Comparison of ENCODE assay signal across 23 mouse cellular contexts in genomic region chr10:110061166-110061565, GRCm38 (mm10).
"Had no signal": no experiment of that assay in that cellular context is flagged by ENCODE, and none has a peak within 500 bp of the region (broad histone marks: within the 10 kb centered on the region; RNA-seq: fewer than 3 reads in every experiment).

No protein-coding gene starts in this region.

- DNase-seq: forebrain, postnatal 0 days; gastrocnemius, postnatal 14 days; gastrocnemius, postnatal 36 days; heart, adult 11 months; heart, adult 2 months; kidney, adult 11 months; kidney, adult 2 months; kidney, postnatal 10 days; kidney, postnatal 36 days; layer of hippocampus, adult 9-11 months; layer of hippocampus, postnatal 36 days; left cerebral cortex, postnatal 4 days had no signal

- H3K27me3 ChIP-seq: heart, embryonic 13.5 days; hindbrain, embryonic 13.5 days; hindbrain, embryonic 15.5 days; kidney, embryonic 15.5 days; limb, embryonic 13.5 days; limb, embryonic 15.5 days; liver, embryonic 12.5 days had no signal

- H3K9me3 ChIP-seq: heart, embryonic 13.5 days; hindbrain, embryonic 13.5 days; hindbrain, embryonic 15.5 days; kidney, embryonic 15.5 days; limb, embryonic 13.5 days; limb, embryonic 15.5 days; liver, embryonic 12.5 days had no signal

- H3K9ac ChIP-seq: forebrain, postnatal 0 days; heart, embryonic 13.5 days; hindbrain, embryonic 13.5 days; hindbrain, embryonic 15.5 days; kidney, embryonic 15.5 days; limb, embryonic 13.5 days; limb, embryonic 15.5 days; liver, embryonic 12.5 days; liver, embryonic 14.5 days had no signal

- H3K4me1 ChIP-seq: hindbrain, embryonic 15.5 days; kidney, embryonic 15.5 days; limb, embryonic 15.5 days; liver, embryonic 12.5 days had no signal

- H3K27ac ChIP-seq: heart, adult 2 months; heart, embryonic 13.5 days; hindbrain, embryonic 13.5 days; hindbrain, embryonic 15.5 days; hindbrain, postnatal 0 days; kidney, embryonic 15.5 days; limb, embryonic 13.5 days; limb, embryonic 15.5 days; liver, embryonic 12.5 days; liver, embryonic 14.5 days had no signal

- H3K4me3 ChIP-seq: heart, adult 2 months; heart, embryonic 13.5 days; hindbrain, embryonic 13.5 days; hindbrain, embryonic 15.5 days; kidney, embryonic 15.5 days; limb, embryonic 13.5 days; limb, embryonic 15.5 days; liver, embryonic 12.5 days had no signal

- H3K36me3 ChIP-seq: heart, embryonic 13.5 days; hindbrain, embryonic 13.5 days; hindbrain, embryonic 15.5 days; kidney, embryonic 15.5 days; limb, embryonic 13.5 days; limb, embryonic 15.5 days; liver, embryonic 12.5 days had no signal

- ATAC-seq: forebrain, postnatal 0 days; hindbrain, postnatal 0 days; intestine, embryonic 16.5 days; liver, embryonic 12.5 days had no signal

- H3K4me2 ChIP-seq: heart, embryonic 11.5 days; heart, embryonic 13.5 days; hindbrain, embryonic 13.5 days; hindbrain, embryonic 15.5 days; kidney, embryonic 15.5 days; limb, embryonic 13.5 days; limb, embryonic 15.5 days; liver, embryonic 12.5 days had no signal
